Mouse (Mus musculus) 3134 (cell line): ENCODE results near the gene Primpol.

Source experiments
- DNase-seq: peaks from one replicate; pipeline ENCODE4 v3.0.0-alpha.2; 2011; ENCODE audit warnings: low spot score; ENCODE audit not compliant: insufficient read length; ENCODE audit errors: extremely low read depth

The Primpol gene

DNA sequence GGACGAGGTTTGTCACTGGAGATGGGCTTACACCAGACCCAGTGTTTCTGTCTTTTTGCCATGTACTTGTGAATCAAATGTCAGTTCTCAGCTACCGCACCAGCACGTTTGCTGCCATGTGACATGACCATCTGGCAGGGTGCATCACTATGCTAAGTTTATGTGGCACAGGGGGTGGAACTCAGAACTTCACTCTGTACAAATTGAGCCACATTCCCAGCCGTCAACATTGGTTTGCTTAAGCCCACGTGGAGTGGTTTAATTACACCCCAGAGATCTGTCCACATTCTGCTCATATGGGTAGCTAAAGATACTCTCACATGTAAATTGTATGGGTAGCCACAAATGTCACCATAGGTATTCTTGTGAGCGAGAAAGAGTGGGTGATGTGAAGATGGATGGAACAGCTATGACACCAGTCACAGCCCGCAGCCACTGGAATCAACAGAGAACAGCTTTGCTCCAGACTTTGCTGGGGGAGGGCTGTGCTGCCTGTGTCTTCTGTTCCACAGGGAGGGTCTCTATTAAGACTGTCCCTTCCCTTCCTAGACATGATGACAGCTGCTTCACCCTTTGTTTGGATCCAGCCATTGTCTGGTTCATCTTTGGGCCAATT lies 50.0 kb downstream of the Primpol start:
- no peak for DNase-seq

DNA sequence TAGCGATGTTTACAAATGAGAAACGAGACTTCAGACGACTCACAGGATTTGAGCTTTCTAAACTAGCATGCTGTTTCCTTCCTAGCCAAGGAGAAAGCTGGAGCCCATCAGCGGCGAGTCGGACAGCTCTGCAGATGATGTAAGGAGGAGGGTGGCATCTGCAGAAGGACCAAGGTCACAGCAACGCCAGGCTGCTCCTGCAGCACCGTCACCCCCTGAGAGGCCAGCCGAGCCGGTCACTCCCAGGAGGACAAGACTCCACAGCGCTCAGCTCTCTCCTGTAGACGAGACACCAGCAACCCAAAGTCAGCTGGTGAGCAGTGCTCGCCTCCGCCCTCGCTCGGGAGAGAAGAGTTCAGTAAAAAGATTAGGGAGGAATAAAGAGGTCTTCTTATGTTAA lies 54.7 kb downstream of the Primpol start:
- DNase-seq, result no peak

DNA sequence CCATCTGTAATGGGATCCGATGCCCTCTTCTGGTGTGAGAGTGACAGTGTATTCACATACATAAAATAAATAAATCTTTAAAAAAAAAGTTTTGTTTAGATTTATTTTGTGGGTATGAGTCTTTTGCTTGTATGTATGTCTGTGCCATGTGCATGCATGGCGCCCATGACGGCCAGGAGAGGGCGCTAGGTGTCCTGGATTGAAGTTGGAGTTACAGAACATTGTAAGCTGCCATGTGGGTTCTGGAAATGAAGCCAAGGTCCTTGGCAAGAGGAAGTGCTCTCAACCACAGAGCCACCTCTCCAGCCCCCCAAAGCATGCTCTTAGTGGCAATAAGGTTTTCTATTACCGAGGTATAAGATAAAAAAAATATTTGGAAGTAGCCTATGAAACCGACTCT lies 57.6 kb downstream of the Primpol start:
- DNase-seq, result no peak

DNA sequence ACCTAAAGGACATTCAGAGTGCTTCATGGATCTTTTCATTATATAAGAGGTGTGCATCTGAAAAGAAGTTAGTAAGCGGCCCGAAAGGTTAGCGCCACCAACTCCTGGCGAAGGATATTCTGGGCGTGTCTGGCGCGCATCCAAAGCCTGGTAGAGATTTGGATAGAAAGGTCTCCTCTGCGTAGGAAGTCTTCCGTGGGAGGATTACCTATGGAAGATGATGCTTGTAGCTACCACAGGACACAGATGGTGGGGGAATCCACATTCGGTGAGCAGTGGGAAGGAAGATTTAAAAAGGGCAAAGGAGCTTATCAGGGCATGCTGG lies 64.6 kb downstream of the Primpol start:
- DNase-seq, result no peak

DNA sequence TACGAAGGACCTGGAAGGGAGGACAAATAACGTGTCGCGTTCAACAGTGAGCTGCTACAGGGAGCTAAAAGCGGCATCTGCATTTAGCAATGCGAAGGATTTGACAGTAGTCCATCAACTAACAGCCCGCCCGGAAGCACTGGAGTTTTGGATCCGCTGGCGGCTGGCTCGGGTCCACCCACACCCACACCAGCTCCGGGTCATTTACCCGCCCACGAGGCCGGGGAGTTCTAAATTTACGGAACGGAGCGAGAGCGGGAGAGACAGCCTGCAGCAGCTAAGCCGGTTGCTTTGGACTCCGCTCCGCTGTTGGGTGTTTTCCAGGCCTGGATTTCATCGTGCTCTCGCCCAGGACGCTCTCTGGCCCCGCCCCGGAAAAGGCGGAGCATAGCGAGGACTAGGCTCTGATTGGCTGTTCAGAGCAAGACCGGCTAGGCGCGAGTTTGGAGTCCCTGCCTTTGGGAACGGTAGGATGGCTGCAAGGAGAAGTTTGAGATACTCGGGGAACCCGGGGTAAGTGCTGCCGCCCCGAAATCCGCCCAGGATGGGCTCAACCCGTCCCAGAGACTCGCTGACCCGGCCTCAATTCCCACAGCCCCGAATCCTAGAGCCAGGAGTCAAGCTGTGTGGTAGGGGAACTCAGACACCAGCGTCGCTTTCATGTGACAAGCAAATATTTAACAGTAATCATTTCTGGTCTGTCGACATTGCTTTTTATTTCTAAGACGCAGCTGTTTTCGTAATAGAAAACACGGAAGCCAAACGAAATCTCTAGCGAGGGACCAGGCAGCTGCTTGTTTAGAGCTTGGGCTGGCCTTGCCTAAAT lies 65.2 kb downstream of the Primpol start, which contains the start of gene Cenpu:
Cenpu (plus strand) TSS at position 414 of the 826 bp plus-strand sequence.
- peak; percentile 99 for DNase-seq

DNA sequence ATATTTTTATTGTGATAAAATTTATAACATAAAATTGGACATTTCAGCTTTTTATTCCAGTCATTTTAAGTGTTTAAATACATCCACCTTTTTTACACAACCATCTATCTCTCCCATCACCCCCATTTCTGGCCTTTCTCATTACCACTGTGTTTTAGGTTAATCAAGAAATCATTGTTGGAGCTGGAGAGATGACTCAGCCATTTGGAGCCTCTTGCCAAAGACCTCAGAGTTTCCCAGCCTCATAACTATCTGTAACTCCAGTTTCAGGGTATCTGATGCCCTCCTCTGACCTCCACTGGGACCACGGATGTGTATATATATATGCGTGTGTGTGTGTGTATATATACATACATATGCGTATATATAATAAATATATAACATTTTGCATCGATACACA lies 66.0 kb downstream of the Primpol start:
- no peak for DNase-seq

DNA sequence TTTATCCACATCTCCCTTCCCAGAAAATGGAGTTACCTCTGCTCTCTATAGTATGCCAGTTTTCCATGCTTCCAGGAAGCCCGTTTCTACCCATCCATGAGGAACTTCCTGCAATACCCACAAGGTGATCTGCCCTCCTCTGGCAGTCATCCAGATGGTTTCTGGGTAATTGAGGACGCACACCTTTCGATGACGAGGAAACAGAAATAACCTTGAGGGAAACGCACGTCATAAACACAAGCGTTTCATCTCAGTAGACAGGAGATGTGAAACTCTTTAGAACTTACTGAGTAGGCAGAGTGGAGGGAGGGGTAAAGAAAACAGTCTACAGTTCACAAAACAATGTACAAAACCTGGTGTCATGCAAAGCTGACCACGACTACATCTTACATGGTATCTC lies 67.0 kb downstream of the Primpol start:
- DNase-seq, result no peak

DNA sequence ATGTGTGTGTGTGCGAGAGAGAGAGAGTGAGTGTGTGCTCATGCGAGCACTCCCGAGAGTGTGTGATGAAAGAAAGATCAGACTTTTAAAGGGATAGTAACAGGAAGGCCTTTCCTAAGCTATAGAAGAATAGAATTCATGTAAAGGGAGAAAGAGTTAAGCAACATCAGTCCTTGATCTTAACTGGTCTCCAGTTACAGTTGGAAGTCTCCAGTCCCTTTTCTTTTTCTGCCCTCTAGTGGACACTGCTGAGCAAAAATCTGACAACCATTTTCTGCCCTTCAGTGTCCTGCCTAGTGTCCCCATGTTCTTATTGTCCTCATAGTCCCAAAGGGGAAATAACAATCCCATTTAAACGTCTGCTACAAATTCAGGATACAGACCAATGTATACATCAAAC lies 69.8 kb downstream of the Primpol start:
- DNase-seq, result no peak

DNA sequence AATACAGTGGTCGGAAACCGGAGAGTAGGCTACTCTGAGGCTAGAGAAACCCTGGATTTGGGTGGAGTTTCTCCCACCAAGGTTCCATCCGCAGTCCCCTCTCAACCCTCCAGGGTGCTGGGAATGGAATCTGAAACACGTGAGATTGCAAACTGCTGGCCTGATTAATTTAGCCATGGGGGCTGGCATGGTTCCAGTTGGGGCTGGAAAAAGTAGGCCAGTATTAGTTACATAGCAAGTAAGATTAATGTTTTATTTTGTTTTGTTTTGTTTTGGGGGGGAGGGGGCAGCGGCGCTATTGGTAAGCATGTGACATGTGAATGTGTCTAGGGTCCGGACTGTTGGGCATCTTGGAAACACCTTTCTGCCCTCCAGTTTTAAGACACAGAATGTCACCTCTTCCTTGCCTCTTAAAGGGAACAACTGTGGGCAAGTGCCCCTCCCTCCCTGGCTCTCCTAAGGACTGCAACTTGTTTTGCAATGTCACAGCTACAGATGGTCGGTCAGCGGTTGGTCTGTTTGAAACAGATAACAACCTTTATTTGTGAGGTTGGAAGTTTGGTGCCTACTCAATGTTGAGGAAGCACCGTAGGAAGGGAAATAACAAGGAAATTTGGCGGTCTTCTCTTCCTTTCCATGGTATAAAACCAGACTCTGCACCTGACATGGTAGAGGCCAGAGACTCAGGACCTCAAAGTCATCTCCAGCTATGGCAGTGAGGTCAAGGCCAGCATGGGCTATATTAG lies 70.4 kb downstream of the Primpol start:
- no peak for DNase-seq

DNA sequence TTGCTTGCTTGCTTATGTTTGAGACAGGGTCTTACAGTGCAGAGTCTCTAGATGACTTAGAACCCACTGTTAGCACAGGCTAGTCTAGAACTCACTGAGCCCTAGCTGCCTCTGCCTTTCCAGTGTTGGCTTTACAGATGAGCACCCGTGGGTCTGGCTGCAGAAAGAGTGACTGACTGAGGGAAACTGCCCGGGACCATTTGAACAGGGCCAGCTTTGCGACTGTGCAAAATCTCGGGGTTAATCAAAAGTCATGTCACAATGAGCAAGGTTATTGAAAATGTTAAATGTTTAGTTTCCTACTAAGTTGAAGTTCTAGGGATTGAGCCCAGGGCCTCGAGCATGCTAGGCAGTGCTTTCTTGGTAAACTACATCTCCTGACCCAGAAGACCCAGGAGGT lies 71.2 kb downstream of the Primpol start:
- DNase-seq, result no peak

DNA sequence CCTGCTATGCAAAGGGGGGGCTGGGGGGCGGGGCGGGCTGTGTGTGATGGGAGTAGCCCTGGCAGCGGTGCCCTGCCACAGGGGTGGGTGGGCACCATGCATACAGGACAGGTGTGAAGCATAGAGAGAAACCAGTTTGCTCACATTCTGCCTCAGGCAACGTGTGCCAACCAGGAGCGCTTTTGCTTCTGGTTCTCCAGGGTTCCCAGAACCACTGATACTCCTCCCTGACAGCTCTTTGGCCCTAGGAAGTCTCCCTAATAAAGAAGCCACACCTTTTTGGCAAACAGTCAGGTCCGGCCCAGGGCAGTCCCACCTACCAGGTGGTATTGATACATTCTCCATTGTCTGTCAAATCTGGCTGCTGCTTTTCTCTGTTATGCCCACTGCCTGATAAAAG lies 73.3 kb downstream of the Primpol start:
- no peak for DNase-seq

DNA sequence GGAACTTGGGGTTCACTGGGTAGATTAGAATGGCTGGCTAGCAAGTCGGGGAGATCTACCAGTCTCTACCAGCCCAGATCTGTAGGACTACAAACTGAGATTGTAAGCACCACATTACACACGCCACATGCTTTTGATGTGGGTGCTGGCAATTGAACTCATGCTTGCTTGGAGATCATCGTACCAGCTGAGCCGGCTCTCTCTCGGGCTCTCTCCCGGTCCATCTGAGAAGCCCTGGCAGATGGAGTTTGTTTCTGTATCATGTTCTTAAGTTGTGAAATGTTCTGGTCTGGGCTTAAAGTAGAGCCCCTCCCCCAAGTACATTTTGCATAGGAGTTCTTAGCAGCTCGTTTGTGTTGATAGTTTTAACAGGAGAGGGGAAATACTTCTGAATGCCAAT lies 73.8 kb downstream of the Primpol start:
- DNase-seq, result no peak

DNA sequence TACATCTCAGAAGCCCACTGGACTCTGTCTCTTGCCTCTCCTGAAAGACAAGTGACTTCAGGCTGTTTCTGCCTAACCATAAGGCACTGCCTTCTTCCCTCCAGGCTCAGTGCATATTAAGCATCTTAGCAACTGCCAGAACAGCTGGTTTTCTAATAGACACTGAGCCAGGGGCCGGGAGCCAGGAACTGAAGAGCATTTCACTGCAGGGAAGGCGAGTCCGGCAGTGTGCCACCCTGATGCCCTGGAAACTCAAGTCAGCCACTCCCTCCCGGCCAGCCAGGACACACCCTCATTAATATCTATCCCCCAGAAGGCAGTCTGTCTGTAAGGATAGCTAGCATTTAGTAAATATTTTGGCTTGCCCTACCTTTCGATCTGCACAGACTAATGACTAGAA lies 77.3 kb downstream of the Primpol start:
- DNase-seq, result peak; percentile 44

DNA sequence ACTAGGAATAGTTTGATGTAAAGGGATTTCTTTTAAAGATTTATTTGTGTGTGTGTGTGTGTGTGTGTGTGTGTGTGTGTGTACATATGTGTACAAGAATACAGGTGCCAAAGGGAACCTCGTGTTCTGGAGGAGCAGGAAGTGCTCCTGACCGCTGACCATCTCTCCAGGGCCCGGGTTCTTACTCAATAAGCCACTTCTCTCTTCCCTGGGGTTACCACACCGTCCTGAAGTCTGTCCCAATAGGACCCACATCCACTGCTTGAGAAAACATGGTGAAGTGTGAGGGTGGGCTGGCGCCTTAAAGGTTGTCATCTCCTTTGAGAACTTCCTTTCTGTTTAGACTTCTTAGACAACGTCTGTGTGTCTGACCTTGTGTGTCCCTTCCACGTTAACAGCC lies 83.1 kb downstream of the Primpol start:
- no peak for DNase-seq

DNA sequence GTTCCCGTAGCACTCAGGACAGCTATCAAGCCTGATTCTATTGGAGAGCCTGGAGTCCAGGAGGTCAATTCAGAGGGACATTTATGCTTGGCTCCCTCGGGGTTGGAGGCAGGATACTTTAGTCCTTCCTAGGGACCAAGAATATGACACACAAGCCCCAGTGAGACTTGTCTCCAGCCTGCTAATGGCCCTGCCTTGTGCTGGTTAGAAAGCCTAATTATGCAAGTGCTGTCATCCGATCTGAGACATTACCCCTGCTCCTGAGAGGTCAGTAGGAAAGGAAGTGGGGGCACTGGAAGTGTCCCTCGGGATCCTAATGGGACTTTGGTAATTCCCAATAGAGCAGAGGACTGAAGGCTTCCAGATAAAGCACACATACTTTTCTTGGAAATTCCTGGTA lies 86.5 kb downstream of the Primpol start:
- no peak for DNase-seq

DNA sequence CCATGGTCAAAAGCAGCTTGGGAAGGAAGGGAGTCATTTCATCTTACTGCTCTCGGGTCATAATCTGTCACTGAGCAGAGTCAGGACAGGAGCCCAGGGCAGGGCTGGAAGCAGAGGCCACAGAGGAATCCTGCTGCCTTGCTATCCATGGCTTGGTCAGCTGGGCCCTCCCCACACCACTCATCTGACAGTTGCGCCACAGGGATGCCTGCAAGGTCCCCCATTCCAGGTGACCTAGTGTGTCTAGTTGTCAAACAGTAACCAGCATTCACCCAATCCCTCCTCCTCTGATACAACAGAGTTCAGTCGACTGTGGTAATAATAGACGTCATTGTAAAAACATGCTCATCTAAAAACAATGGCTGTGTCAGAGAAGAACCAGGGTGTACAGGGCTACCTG lies 87.5 kb downstream of the Primpol start:
- no peak for DNase-seq

DNA sequence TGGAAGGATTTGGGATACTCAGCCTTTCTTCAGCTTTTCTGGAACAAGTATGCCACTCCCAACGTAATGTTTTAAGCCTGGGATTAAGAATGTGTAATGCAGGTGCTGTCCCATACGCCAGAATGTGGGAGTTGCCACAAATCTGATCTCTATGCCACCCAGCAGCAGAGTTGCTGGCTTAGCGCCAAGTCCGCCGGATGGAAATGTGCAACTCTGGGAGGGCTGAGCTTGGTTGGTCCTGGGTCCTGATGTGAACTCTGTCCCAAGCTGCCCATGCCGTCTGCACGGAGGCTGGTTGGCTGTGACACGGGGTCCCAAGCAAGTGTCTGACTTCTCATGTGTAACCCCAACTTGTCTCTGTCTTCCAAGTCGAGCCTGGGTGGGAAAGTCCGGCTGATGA lies 90.2 kb downstream of the Primpol start:
- DNase-seq, result peak; percentile 18

DNA sequence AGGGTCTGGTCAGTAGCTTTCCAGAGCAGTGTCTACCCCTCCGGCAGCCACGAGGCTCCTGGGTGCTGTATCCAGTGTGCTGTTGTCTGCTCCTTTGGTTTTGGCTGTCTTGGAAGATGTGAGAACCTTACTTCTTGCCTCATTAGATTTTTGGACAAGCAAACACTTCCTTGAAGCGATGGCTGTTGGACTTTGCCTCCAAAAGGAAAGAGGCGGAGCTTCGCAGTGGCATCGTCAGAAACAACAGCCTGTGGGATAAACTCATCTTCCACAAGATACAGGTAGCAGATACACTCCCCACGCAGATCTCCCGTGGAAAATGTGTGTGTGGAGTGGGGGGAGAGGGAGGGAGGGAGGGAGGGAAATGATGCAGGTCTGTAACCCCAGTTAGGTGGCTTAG lies 90.9 kb downstream of the Primpol start:
- no peak for DNase-seq
